Mouse (Mus musculus) embryo, embryonic 9.5 days (tissue): ENCODE measurements around the gene Hes7.

Source experiments
- DNase-seq: peaks from one replicate; pipeline ENCODE4 v3.0.0-alpha.2; 2017; ENCODE audit errors: extremely low spot score

Gene Hes7

DNA sequence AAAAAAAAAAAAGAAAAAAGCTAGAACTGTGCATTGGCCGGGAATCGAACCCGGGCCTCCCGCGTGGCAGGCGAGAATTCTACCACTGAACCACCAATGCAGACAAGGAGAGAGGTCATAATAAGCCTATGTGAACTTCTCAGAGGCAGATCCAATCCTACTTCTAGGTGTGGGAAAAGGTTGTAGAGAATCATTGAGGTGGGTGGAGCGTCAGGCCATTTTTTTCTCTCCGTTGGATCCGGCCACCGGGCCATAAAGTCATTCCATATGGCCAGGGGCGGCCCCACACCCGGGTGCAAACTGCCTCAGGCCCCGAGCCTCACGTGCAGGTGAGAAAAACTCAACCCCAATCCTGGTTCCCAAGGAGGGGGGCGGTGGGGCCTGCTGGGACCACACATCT lies 1.4 kb upstream of the Hes7 start:
- DNase-seq: peak; percentile 98

DNA sequence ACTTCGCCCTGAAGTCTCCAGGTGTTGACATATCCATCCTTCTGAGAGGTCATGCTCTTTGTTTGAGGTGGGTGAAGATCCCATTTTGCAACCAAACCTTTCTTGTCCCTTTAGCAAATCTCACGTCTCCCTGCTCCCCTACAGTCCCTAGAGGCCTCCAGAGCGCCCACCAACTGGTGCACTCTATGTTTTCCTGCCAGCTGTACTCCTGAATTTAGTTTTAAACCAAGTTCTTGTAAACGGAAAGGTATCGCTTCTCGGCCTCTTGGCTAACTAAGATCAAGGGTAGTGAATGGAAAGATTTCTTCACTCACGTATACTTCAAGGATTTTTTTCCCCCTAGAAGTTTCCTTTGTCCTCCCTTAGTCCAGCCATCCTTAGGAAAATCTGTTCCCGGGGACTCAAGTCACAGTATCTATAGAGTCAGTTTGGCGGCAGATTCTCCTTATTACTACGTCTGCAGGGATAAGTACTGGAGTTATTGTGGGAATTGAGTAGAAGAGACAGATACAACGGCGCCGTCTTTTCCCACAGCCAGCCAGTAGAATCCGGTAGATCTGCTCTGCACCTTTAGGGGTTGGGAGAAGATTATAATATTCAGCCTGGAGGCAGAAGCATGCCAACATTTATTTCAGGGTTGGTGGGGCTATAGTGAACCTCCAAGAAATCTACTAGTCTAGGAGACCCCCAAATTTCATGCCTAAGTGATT lies 603 bp upstream of the Hes7 start:
- DNase-seq: no peak

DNA sequence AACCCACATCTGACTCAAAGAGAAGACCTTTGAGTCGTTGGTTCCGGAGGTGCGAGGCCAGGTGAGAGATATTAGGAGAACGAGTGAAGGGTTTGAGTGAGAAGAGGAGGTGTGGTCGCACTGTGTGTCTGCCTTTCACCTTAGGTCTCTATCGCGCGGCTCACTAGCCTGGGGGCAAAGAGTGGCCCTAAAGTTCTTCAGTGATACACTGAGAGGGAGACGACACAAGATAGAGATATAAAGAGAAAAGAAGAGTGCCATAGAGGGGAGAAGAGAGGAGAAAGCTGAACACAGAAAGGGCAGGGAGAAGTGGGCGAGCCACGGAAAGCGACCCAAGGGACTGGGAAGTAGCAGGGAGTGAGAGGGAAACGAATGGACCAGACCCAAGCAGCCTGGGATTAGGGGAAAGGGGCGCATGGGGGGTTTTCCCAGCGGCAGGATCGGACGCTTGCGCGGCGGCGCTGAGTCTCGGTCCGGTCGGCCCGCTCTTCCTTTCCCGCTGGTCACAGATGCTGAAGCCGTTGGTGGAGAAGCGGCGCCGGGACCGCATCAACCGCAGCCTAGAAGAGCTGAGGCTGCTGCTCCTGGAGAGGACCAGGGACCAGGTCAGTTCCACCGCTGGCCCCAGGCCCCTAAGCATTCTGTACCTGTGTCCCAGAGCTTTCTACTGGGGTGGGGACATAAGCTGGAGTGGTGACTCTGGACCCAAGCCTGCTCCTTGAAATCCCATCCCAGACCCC lies 967 bp downstream of the Hes7 start:
- DNase-seq: peak; percentile 54

DNA sequence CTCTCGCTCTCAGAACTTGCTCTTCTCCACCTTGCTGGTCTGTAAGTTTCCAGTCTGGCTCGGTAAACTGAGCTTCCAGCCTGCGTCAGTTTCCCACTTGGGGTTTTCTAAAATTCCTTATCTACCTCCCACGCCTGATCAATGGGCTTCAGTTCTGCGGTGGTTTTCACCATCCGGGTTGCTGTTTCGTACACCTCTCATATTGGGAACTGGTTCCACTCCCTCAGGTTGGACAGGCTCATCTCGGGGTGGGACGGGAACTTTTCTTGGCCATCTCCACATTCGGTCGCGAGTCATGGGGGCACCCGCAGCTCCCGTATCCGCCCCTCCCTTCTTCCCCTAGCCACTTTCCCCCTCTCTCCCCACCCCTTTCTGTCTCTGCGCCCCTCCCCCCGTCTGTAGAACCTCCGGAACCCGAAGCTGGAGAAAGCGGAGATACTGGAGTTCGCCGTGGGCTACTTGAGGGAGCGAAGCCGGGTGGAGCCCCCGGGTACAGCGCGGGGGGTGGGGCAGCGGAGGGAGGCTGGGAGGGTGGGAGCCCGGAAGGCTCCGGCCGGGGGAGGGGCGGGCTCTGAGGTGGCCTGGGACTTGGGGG lies 1.6 kb downstream of the Hes7 start:
- no peak for DNase-seq

GRCm38 (mm10) chr11:69122336-69122951 lies 2.2 kb downstream of the Hes7 start, which contains the start of gene 9130213A22Rik:
Gene 9130213A22Rik (minus strand): TSS chr11:69122589.
- peak; percentile 94 for DNase-seq

DNA sequence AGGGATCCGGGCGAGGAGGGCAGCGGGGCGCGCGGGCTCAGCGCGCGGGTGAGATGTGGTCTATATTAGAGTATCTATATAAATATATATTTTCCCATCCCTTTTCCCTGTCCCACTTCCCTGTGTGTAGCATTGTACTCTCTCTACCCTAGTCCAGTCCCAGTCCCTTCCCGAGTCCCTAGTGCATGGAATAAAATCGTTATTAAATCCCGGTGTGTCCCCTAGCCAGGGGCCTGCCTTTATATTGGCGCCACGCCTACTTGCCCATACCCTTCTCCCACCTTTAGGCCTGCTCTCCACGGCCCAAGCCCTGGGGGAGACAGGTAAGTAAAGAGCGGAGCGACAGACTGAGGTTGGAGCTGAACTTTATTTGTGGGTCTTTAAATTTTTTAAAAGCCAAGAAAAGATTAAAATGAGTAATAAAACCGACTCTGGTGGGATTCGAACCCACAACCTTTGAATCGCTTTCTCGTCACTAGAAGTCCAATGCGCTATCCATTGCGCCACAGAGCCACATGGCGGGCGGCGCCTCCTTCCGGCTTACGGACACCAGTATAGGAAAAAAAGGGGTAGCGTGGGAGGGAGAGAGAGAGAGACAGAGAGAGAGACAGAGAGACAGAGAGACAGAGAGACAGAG lies 3.0 kb downstream of the Hes7 start:
- DNase-seq: peak; percentile 99

DNA sequence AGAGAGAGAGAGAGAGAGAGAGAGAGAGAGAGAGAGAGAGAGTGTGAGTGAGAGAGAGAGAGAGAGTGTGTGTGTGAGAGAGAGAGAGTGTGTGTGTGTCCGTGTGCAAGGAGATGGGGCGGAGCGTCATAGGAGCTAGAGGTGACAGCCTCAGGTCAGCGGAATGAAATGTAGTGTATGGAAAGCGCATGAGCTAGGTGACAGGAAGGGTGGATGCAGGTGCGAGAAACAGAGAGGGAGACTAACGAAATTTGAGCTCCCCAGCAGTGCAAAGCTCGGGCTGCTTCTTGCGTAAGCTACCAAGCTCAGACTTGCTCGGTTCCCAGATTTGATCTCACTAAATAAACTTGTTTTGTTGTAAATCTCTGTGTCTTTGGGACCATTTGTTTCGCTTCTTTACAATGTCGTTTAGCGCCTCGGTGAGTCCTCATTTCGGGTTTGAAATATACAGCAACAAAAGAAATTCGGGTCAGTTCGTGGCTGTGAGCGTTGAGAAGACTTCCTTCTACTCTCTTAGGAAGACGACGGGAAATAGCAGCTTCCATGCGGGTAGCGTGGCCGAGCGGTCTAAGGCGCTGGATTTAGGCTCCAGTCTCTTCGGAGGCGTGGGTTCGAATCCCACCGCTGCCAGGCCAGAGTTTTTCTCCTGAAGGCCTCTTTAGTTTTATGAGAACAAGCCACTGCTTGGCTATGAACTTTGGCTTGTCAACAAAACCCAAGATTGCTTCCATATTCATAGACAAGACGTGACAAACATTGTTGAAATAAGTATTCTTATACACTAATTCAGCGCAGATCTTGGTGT lies 3.7 kb downstream of the Hes7 start:
- DNase-seq: peak; percentile 96

DNA sequence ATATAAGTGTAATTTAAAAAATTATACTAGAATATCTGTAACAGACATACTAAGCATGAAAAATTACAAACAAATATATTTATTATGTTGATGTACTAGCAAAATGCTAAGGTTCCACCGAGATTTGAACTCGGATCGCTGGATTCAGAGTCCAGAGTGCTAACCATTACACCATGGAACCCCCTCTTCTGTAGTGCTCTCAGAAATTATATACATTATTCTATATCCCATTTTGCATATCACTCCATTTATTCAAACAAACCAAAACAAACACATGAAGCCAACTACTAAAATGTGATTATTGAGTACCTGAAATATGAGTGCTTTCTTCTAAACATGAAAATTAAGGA lies 4.3 kb downstream of the Hes7 start:
- peak; percentile 90 for DNase-seq

DNA sequence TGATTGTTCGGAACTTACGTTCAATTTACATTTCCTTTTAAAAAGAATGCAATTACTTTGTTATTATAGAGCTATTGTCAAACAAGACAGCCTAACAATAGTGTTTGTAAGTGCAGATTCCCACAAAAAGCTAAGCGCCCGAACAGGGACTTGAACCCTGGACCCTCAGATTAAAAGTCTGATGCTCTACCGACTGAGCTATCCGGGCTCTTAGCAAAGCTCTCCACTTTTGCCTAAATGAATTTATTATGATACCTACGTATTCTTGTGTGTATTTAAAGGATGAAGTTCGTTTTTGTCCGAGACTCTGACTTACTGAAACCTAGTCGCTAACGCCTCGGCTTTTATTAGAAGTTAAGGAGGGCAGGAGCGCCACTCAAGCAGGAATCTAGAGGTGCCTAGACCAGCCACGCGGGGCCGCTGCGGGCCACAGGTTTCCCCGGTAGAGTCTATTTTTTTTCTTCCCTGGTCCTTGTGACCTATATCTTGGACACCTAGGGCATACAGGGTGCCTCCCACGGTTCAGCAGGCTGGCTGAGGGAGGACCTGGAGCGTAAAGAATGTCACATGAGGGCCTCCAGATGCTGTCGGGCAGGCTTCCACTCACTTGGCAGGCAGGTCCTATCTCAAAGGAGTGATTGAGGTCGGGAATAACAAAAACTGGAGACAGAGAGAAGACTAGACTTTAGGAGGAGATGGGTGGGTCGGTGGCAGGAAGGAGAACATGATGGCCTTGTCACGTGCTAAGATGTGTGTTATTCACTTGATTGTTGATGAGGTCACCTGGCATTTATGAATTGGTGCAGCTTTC lies 5.0 kb downstream of the Hes7 start:
- DNase-seq: peak; percentile 96

DNA sequence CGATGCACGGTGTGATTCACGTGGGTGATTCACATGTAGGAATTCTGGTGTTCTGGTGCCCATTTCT lies 5.5 kb downstream of the Hes7 start, which contains the start of gene Aloxe3:
Gene Aloxe3, plus strand, starts transcription at position 45 of the 67 bp plus-strand sequence.
- DNase-seq: no peak

DNA sequence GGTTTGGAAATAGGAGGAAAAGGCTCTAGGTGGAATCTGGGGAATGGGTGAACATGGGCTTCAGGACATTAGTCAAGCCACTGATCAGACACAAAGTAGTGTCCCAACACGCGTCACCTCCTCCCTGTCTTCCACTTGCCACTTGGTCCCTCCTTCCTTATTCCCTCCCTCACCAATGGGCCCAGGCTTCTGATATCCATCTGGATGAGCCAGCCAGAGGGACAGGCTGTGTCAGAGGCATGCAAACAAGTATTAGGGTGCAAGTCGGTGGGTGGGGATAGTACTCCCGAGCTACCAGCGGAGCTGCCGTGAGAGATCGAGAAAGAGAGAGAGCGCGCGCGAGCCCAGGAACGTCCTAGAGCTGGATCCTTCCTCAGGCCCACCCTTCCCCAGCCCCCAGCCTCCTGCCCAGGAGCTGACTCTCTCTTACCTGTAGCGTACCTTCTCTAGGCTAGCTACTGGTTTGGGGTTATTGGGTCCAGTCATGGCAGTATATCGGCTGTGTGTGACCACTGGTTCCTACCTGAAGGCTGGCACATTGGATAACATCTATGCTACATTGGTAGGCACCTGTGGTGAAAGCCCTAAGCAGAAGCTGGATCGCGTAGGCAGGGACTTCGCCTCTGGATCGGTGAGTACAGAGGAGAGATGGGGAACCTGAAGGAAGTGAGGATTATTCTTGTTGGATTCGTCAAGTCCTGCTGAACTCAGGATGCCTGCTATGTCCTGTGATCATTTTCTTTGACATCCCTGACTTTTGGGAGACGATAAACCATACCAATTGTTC lies 5.9 kb downstream of the Hes7 start:
- peak; percentile 21 for DNase-seq

GRCm38 (mm10) chr11:69126706-69127095 lies 6.5 kb downstream of the Hes7 start:
- DNase-seq: peak; percentile 13

GRCm38 (mm10) chr11:69128426-69129122 lies 8.4 kb downstream of the Hes7 start:
- no peak for DNase-seq

- no peak for DNase-seq
Observed at GRCm38 (mm10) chr11:69133566-69133922, 13.3 kb downstream of the Hes7 start.

- DNase-seq: peak; percentile 59
Observed at GRCm38 (mm10) chr11:69133923-69134621, 13.9 kb downstream of the Hes7 start.

DNA sequence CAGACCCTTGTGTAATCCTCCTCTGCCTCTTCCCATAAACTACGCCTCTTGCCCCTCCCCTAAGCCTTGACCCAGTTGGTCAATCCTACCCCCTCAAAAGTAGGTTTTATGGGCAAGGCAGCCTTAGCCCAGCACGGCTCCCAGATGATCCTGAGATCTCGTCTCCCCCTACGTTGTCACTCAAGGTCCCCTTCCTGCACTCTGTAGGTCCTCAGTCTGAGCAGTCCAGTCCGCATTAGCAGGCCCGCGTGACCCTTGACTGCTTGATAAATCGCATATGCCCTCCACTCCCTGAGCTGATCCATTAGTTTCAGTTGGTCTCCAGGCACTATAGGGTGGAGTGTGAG lies 14.4 kb downstream of the Hes7 start:
- no peak for DNase-seq

GRCm38 (mm10) chr11:69135361-69135760 lies 15.2 kb downstream of the Hes7 start:
- no peak for DNase-seq

GRCm38 (mm10) chr11:69147546-69147945 lies 27.3 kb downstream of the Hes7 start:
- no peak for DNase-seq

GRCm38 (mm10) chr11:69148451-69148960 lies 28.3 kb downstream of the Hes7 start:
- no peak for DNase-seq
